Mouse (Mus musculus): Measurements from ENCODE around the gene Orc6.

The Orc6 gene

GRCm38 (mm10) chr8:85299434-85300077, at the start of gene Orc6, which contains the start of gene Vps35:
Orc6 (plus strand) TSS chr8:85299632.
Vps35 (minus strand) TSS chr8:85299802.
- DNase-seq, result peak; percentile 96 to 97

GRCm38 (mm10) chr8:85286846-85287245, 12.6 kb upstream of the Orc6 start:
- DNase-seq, result no peak

DNA sequence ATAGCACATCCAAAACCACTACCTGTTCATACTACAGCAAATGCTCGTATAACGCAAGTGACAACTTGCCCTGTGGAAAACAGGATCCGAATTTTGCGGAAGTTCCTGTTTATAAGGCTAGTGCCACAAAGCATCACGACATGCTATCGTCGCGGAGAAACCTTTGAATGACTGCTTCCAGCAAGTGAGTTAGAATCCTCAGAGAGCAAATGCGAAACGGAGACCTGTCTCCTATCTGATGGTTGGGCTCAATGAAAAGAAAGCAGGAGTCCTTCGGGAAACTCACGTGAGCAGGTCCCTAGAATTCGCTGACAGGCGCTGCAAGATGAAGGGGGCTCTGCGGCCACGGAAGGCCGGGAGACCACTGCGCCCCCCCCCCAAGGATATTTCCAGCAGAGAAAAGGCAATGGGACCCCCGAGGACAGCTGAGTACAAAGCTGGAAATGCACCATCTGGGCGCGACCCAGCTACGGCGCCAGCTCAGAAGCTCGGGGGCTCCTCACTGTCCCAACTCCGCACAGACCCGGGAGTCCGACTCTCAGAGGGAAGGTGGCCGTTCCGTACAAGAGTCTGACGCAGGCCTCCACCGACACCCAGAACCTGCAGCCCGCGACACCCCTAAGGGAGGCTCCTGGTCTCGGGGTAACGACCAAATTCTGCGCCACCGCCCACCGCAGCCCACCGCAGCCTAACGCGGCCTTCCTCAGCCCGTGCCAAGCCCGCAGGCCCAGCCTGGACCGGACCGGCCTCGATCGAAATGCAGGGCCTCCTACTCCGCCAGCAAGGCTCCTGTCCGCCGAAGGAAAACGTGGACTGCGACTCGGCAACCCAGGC, 615 bp upstream of the Orc6 start:
- peak; percentile 41 to 42 for DNase-seq

DNA sequence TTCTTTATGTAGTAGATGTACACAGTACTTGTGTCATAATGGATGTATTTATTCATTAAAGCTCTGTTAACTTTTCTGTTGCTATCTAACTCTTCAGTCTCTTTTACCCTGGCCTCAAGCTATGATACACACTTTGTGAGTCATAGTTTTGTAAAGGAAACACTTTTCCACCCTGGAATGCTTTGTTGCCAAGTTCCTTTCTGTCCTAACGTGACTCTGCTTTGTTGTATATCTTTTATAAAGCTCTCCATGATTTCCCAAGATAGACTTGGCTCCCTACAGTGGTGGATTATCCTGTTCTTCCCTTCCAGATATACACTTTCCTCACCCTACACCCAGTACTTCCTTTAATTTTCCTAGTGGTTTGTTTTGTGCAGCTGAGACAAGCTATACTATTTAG, 2.5 kb downstream of the Orc6 start:
- no peak for DNase-seq

GRCm38 (mm10) chr8:85302931-85303330, 3.5 kb downstream of the Orc6 start:
- no peak for DNase-seq

DNA sequence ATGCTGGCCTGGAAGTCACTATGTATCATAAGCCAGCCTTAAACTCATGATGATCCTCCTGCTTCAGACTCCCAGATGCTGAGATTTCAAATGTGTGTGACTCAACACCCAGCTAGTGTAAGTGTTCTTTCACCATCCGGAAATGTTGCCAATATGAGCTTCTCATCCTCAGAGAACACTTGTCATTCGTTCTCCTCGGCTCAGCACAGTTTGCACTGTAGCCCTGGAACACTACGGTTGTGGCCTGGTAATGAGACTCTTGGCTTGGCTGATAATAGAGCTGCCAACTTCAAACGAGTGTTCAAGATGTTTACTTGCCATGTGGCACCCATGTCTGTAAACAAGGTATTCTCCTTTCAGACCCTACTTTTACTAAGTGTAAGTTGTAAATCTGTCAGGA, 4.1 kb downstream of the Orc6 start:
- DNase-seq, result no peak

GRCm38 (mm10) chr8:85308564-85308963, 9.1 kb downstream of the Orc6 start:
- DNase-seq, result no peak

DNA sequence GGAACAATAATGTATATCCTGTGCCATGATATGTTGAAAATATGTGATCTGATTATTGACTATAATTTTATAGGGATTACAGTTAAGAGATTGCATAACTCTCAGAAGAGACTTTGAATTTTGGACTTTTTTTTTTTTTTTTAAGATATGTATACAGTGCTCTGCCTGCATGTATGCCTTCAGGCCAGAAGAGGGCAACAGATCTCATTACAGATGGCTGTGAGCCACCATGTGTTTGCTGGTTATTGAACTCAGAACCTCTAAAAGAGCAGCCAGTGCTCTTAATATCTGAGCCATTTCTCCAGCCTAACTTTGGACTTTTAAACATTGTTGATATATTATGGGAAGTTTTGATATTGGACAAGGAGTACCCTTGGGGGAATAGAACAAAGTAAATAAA, 12.3 kb downstream of the Orc6 start:
- DNase-seq, result peak; percentile 14 to 28

DNA sequence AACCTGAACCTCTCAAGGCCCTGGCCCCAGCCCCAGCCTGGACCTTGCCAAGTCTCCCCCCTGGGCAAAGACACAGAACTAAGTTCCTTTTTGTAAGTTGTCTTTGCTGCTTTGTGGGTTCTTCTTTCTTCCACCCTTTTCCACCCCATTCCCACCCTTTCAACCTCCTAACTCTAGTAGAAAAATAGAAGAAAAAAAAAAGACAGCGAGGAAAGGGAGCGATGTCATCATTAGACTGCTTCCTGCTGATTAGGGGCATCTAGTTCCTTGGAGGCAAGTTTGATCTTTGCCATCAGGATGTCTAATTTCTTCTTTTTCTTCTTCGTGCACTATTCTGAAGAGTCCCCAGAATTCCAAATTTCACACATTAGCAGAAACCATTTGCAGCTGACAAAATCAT, 13.6 kb downstream of the Orc6 start:
- DNase-seq, result no peak

DNA sequence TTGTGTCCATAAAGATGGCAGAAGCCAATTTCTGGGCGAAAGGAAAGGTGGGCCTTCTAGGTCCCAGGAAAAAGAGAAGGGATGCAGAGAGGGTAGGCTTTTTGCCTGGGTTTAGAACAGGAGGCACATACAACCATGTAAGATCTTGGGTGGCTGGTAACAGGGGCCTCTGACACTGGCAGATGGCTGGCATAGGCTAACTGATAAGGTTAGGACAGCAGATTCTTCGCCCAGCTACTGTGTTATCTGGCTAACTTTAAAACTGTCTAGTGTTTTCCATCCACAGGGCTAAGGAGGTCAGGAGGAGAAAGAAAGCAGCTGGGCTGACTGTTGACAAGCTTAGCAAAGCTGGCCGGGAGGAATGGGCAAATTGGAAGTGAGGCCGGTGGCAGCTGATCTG, 19.1 kb downstream of the Orc6 start:
- no peak for DNase-seq

DNA sequence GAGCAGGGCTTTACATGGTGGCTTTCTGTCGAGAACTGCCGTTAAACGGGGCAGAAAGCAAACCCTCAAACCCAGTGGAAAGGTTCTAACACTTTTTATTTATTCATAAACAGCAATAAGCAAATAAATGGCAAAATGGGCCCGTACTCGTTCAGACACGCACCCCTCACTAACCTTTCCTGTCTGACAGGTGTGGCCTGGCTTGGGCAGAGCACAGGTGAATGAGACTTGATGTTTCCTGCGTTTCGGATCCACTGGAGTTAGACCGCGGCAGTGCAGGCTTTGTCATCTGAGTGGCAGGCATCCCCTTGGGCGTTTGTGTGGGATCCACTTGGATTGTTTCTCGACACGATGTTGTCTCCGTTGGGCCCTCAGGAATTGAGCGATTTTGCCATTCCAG, 22.5 kb downstream of the Orc6 start:
- DNase-seq, result no peak

- no peak for DNase-seq
Observed at GRCm38 (mm10) chr8:85323084-85323483, 23.7 kb downstream of the Orc6 start.

- DNase-seq, result no peak
Observed at GRCm38 (mm10) chr8:85327036-85327435, 27.6 kb downstream of the Orc6 start.

GRCm38 (mm10) chr8:85329506-85329905, 30.1 kb downstream of the Orc6 start:
- no peak for DNase-seq

DNA sequence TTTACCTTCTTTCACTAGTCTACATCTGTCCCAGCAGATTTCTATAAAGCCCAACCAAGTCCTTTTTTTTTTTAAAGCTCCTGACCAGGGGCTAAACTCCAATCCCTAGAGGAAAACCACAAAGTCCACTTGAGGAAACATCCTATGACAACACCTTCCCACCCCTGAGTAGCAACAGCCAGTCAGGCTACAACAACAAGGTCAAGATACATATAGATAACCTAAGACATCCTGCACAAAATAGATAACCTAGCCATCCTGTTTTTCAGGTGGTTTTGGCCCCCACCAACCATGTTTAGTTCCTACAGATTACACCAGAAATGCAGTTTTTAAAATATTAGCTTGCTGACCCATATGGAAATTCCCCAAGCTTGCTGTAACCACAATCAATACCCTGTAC, 35.7 kb downstream of the Orc6 start:
- no peak for DNase-seq

DNA sequence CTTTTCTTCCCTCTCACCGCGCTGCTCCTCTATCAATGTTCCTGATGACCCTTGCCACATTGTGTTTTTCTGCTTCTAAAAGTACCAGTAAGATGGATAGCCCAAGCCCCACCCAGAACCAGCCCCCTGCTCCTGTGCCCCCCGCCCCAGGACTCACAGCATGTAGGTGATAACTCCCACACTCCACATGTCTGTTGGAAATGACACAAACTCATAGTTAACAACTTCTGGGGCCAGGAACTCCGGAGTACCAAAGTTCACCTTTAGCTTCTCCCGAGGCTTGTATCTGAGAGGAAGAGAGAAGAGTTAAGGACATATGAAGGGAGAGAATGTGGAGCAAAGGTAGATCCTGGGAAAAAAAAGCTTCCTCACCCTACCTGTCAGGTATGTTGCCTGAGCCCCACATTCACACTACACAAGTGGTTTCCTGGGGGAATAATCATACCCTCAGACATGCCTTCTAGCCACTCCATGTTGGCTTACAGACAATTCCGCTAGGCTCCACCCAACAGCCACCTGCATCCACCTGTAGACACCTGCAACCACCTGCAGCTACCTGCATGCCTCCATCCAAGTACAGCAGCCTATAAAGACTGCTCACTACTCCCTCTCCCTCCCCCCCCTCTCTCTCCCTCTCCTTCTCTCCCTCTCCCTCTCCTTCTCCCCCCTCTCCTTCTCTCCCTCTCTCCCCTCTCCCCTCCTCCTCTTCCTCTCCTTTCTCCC, 36.9 kb downstream of the Orc6 start:
- no peak for DNase-seq

- DNase-seq, result no peak
Observed at GRCm38 (mm10) chr8:85337681-85338080, 38.2 kb downstream of the Orc6 start.

DNA sequence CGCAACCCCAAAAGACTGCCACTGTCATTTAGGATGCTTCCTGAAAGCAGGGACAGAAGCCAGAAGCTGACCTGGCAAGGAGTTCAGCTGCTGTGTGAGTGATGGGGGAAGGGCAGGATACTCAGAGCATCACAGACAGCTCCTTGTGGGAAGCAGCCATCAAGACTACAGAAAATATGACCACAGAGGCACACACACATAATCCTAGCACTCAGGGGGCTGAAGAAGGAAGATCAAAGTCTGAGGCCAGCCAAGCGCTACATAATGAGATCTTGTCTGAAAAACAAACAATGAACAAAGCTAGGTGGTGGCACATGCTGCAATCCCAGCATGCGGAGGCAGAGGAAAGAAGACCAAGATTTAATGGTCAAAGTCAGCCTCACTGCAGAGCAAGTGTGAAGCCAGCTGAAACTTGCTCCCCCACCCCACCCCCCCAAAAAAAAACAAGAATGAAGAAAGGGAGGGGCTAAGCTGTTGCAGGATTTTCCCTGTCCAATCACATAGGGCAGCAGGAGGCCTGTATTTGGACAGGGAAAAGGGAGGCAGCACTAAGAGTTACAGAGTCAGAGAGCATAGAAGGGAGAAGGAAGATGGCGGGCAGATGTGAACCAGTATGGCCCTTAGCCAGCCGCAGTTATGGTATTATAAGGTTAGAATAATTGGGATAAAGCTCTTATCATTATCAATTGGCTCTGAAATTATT, 40.6 kb downstream of the Orc6 start:
- DNase-seq, result no peak

- DNase-seq, result no peak
Observed at GRCm38 (mm10) chr8:85353287-85353686, 53.9 kb downstream of the Orc6 start.

Measured in B cell, adult 2 months (primary cell).